Mouse (Mus musculus): ENCODE data around the gene Dst. TPM values are rescaled to one million over a fixed set of nuclear protein-coding genes. Genes with fewer than 3 reads are reported as not detected.

The Dst gene
- 28.4 TPM in 2 replicates for polyA plus RNA-seq (2016; fragmentation: Nextera tagmentation; extraction: Ambion mirVana)

DNA sequence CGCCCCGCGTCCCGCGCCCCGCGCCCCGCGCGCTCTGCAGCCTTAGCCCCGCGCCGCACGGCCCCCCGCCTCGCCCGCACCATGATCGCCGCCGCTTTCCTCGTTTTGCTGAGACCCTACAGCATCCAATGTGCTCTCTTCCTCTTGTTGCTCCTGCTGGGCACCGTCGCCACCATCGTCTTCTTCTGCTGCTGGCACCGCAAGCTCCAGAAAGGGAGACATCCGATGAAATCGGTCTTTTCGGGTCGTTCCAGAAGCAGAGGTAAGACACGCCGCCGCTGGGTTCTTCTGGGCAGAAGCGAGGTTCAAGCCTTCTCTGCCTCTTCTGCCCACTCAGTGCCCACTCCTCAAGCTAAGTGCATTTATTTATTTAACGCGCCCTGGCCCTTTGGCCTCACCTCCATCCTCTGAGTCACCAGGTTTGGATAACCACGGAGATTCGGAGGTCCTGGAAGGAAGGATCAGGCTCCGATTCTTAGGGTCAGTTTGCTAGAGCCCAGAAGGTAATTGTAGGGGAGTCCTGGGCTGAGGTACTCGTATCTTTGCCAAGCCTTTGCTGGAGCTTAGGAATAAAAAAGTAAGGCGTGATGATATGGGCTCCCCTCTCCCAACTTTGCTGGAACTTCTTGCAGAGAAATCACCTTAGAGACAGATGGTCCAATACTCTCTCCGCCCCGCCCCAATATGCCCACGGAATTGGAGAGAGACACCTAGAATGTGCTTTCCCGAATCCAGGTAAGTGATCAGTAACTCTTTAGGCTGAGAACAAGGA, at the start of gene Dst:
Gene Dst, plus strand, starts transcription at position 35 of the 772 bp plus-strand sequence.
- ATAC-seq (ENCODE audit: insufficient number of reproducible peaks, low FRiP score) = no peak
- H3K27ac ChIP-seq (ENCODE audit: poor library complexity, severe bottlenecking) = no peak within 1 kb of the TSS

GRCm38 (mm10) chr1:33869031-33869430, 39.0 kb upstream of the Dst start:
- Histone ChIP-seq H3K9me3 (replicated peaks) (no peaks in the 10 kb centered on the region; the same call in none of the 2 replicates), H3K27ac (ENCODE audit: poor library complexity, severe bottlenecking) (no peak overlapping the region), H3K27me3 (replicated peaks) (no peaks in the 10 kb centered on the region), H3K9ac (no peak overlapping the region), H3K4me3 (no peak overlapping the region), H3K4me1 (replicated peaks) (no peaks in the 10 kb centered on the region), H3K4me2 (no peak overlapping the region), H3K36me3 (no peaks in the 10 kb centered on the region)
- no peak for ATAC-seq (ENCODE audit: insufficient number of reproducible peaks, low FRiP score)
- 86% methylated on average over 2 of the region's 2 CpGs for WGBS

More for the DNA sequence above, at the start of gene Dst:
- H3K4me1 ChIP-seq (replicated peaks) = peaks cover 20% of the 10 kb centered on the region
- WGBS = 5% methylated on average over 44 of the region's 44 CpGs
- peaks cover 16% of the 10 kb centered on the region for H3K27me3 ChIP-seq (replicated peaks)
- peak within 1 kb of the TSS; percentile 72 for H3K9ac ChIP-seq
- peak within 1 kb of the TSS; percentile 78 for H3K4me3 ChIP-seq
- no peaks in the 10 kb centered on the region for H3K9me3 ChIP-seq (replicated peaks)
- no peaks in the 10 kb centered on the region for H3K36me3 ChIP-seq
- peak within 1 kb of the TSS; percentile 84 for H3K4me2 ChIP-seq

- Histone ChIP-seq H3K9me3 (replicated peaks) (no peaks in the 10 kb centered on the region; the same call in none of the 2 replicates), H3K4me1 (replicated peaks) (no peaks in the 10 kb centered on the region), H3K27me3 (replicated peaks) (no peaks in the 10 kb centered on the region), H3K27ac (ENCODE audit: poor library complexity, severe bottlenecking) (no peak overlapping the region), H3K4me2 (no peak overlapping the region), H3K9ac (no peak overlapping the region), H3K4me3 (no peak overlapping the region), H3K36me3 (no peaks in the 10 kb centered on the region)
- WGBS = 84% methylated on average over 3 of the region's 3 CpGs
- ATAC-seq (ENCODE audit: insufficient number of reproducible peaks, low FRiP score) = no peak
These were observed 38.6 kb upstream of the Dst start for GRCm38 (mm10) chr1:33869437-33869836.

DNA sequence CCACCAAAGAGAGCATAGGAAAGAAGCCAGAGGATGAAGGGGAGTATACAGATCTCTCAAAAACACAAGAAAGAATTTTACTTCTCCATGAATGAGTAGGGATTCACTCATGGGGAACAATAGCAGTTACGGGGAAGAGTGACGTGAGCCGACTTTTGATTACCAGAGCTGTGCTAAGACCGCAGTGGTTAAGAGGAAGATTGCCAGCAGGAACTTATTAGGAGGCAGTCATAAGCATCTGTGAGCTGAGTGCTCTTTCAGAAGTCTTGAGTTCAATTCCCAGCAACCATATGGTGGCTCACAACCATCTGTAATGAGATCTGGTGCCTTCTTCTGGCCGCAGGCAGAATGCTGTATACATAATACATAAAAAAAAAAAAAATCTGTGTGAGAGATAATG, 34.5 kb upstream of the Dst start:
- Histone ChIP-seq H3K36me3 (no peaks in the 10 kb centered on the region), H3K4me1 (replicated peaks) (no peaks in the 10 kb centered on the region), H3K27me3 (replicated peaks) (no peaks in the 10 kb centered on the region), H3K4me2 (no peak overlapping the region), H3K4me3 (no peak overlapping the region), H3K9ac (no peak overlapping the region), H3K9me3 (replicated peaks) (no peaks in the 10 kb centered on the region; the same call in none of the 2 replicates), H3K27ac (ENCODE audit: poor library complexity, severe bottlenecking) (no peak overlapping the region)
- ATAC-seq (ENCODE audit: insufficient number of reproducible peaks, low FRiP score) = no peak
- WGBS = 87% methylated on average over 5 of the region's 5 CpGs

GRCm38 (mm10) chr1:33875691-33876090, 32.3 kb upstream of the Dst start:
- no peak overlapping the region for H3K9ac ChIP-seq
- 43% methylated on average over 6 of the region's 6 CpGs for WGBS
- H3K4me1 ChIP-seq (replicated peaks) = no peaks in the 10 kb centered on the region
- no peak for ATAC-seq (ENCODE audit: insufficient number of reproducible peaks, low FRiP score)
- no peaks in the 10 kb centered on the region; the same call in none of the 2 replicates for H3K9me3 ChIP-seq (replicated peaks)
- H3K27me3 ChIP-seq (replicated peaks) = no peaks in the 10 kb centered on the region
- no peak overlapping the region for H3K4me3 ChIP-seq
- no peaks in the 10 kb centered on the region for H3K36me3 ChIP-seq
- no peak overlapping the region for H3K27ac ChIP-seq (ENCODE audit: poor library complexity, severe bottlenecking)
- no peak overlapping the region for H3K4me2 ChIP-seq

GRCm38 (mm10) chr1:33876416-33876815, 31.6 kb upstream of the Dst start:
- Histone ChIP-seq H3K4me2 (no peak overlapping the region), H3K9me3 (replicated peaks) (no peaks in the 10 kb centered on the region; the same call in none of the 2 replicates), H3K4me3 (no peak overlapping the region), H3K4me1 (replicated peaks) (no peaks in the 10 kb centered on the region), H3K9ac (no peak overlapping the region), H3K27ac (ENCODE audit: poor library complexity, severe bottlenecking) (no peak overlapping the region), H3K27me3 (replicated peaks) (no peaks in the 10 kb centered on the region), H3K36me3 (no peaks in the 10 kb centered on the region)
- no peak for ATAC-seq (ENCODE audit: insufficient number of reproducible peaks, low FRiP score)
- WGBS = 77% methylated on average over 3 of the region's 3 CpGs

DNA sequence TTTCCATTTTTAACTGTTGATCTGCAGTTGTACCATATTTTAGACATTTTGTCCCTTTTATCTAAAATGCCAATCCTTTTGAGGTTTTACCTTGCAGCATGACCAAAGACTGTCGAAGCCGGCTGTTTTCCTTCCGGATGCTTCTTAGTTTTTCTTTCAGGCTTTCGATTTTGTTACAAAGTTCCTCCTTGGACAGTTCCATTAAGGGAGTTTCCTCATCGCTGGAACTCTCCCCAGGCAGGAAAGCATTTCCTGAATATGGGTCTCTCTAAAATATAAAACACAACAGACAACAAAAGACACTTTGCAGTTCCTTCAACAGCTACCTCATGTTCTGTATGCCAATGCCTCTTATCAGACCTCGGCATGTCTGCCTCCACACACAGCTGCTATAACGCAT, 29.9 kb upstream of the Dst start:
- WGBS = 69% methylated on average over 7 of the region's 7 CpGs

DNA sequence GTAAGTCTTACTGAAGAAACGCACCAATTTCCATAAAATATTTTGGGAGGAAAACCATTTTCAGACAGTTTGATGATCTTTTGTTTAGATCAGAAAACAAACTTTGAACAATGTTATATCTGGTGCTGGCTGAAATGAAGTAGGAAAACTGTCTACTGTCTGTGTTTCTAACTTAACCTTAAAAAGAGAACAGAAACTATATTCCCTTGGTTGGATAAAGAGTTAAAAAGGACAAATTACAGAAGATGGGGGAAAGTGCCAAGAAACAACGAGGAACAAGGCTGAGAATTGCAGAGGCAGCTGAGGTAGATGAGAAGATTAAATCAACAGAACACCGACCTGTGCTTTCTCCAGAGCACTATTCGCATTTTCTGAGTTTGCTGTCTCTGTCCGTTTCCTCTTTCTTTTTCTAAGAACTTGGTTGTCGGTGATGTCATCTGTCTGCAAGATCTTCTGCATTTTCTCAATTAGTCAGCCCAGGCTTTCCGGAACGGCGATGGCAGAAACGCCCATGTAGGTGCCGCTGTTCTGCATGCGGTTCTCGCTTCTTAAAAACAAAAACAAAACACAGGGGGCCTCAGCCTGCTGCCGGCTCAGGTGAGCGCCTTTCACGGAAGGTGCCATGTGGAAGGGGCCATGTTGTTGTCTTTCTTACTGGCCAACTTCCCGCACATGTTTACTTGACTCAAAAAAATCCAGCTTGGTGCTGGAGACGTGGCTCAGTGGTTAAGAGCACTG, 24.8 kb upstream of the Dst start:
- Histone ChIP-seq H3K9me3 (replicated peaks) (no peaks in the 10 kb centered on the region), H3K27ac (ENCODE audit: poor library complexity, severe bottlenecking) (no peak overlapping the region), H3K27me3 (replicated peaks) (no peaks in the 10 kb centered on the region), H3K4me1 (replicated peaks) (no peaks in the 10 kb centered on the region), H3K36me3 (no peaks in the 10 kb centered on the region), H3K9ac (no peak overlapping the region), H3K4me2 (peak overlapping the region; percentile 59), H3K4me3 (peak overlapping the region; percentile 28)
- no peak for ATAC-seq (ENCODE audit: insufficient number of reproducible peaks, low FRiP score)
- WGBS = 13% methylated on average over 18 of the region's 18 CpGs

More for the DNA sequence above, 29.9 kb upstream of the Dst start:
- Histone ChIP-seq H3K27me3 (replicated peaks) (no peaks in the 10 kb centered on the region), H3K9ac (no peak overlapping the region), H3K27ac (ENCODE audit: poor library complexity, severe bottlenecking) (no peak overlapping the region), H3K4me2 (no peak overlapping the region), H3K4me3 (no peak overlapping the region), H3K9me3 (replicated peaks) (no peaks in the 10 kb centered on the region), H3K4me1 (replicated peaks) (no peaks in the 10 kb centered on the region), H3K36me3 (no peaks in the 10 kb centered on the region)
- no peak for ATAC-seq (ENCODE audit: insufficient number of reproducible peaks, low FRiP score)

DNA sequence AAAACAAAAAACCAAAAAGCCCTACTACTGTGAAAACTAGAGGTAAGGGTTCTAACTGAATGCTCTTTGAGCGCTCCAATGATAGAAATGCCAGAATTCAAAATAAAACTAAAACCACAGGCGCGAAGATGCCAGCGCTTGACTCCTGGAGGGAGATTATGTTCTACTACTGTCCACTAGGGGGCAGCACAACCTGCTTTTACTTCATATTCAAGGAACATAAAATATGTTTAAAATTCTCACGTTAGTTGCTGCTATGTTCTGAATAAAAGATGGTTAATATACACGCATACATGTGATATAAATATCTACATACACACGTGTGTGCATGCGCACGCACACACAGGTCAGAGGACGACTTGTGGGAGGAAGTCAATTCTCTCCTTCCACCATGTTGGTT, 15.2 kb upstream of the Dst start:
- H3K9ac ChIP-seq = no peak overlapping the region
- no peak overlapping the region for H3K27ac ChIP-seq (ENCODE audit: poor library complexity, severe bottlenecking)
- no peaks in the 10 kb centered on the region for H3K9me3 ChIP-seq (replicated peaks)
- 60% methylated on average over 10 of the region's 10 CpGs for WGBS
- ATAC-seq (ENCODE audit: insufficient number of reproducible peaks, low FRiP score) = no peak
- no peaks in the 10 kb centered on the region for H3K27me3 ChIP-seq (replicated peaks)
- no peak overlapping the region for H3K4me3 ChIP-seq
- no peaks in the 10 kb centered on the region for H3K36me3 ChIP-seq
- H3K4me1 ChIP-seq (replicated peaks) = peaks cover 14% of the 10 kb centered on the region; the same call in 1 of the 2 replicates
- H3K4me2 ChIP-seq = no peak overlapping the region

DNA sequence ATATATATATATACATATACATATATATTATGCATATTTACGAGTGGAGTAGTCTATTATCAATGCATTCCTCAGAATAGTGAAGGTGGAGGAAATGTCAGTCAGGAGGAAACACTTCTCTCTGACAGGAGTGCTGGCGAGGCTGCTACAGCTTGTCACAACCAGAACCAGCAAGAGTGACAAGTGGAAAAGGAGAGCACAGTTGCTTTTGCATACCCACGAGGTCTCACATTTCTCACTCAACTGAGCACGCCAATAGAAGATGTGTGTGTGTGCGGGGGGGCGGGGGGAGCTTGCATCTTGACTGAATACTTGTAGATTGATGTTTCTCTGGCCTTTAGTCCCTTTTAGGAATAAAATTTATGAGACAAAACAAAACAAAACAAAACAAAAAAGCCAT, 11.9 kb upstream of the Dst start:
- no peaks in the 10 kb centered on the region for H3K36me3 ChIP-seq
- 55% methylated on average over 6 of the region's 6 CpGs for WGBS
- no peaks in the 10 kb centered on the region for H3K9me3 ChIP-seq (replicated peaks)
- peaks cover 14% of the 10 kb centered on the region; the same call in 1 of the 2 replicates for H3K4me1 ChIP-seq (replicated peaks)
- no peak overlapping the region for H3K4me3 ChIP-seq
- H3K27me3 ChIP-seq (replicated peaks) = no peaks in the 10 kb centered on the region
- no peak for ATAC-seq (ENCODE audit: insufficient number of reproducible peaks, low FRiP score)
- H3K4me2 ChIP-seq = no peak overlapping the region
- no peak overlapping the region for H3K9ac ChIP-seq
- no peak overlapping the region for H3K27ac ChIP-seq (ENCODE audit: poor library complexity, severe bottlenecking)

DNA sequence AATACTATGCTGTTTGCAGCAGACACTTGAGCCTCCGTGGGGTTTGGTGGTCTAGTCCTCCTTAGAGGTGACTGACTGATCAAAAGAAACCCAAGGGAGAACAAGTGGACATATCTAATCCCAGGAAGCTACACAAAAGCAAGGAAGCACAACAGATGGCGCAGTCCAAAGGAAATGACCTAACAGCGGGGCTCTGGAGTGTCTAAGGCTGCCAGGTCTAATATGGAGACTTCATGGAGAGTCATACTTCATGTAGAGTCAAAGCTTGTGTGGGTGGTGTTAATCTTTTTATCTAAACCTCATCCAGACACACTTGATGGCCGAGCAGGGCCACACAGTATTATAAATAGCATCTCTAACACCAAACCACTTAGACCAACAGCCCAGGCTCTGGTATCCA, 11.4 kb upstream of the Dst start:
- Histone ChIP-seq H3K27me3 (replicated peaks) (no peaks in the 10 kb centered on the region), H3K36me3 (no peaks in the 10 kb centered on the region), H3K4me1 (replicated peaks) (peaks cover 14% of the 10 kb centered on the region; the same call in 1 of the 2 replicates), H3K4me3 (no peak overlapping the region), H3K27ac (ENCODE audit: poor library complexity, severe bottlenecking) (0 out of 2 replicates have a peak overlapping the region, but pooled peaks have one; percentile 0), H3K9me3 (replicated peaks) (no peaks in the 10 kb centered on the region), H3K9ac (no peak overlapping the region), H3K4me2 (no peak overlapping the region)
- ATAC-seq (ENCODE audit: insufficient number of reproducible peaks, low FRiP score) = no peak
- 53% methylated on average over 4 of the region's 4 CpGs for WGBS
